Mouse (Mus musculus) neural tube, embryonic 11.5 days (tissue): ENCODE results near the gene Samd4b. TPM values are rescaled to one million over a fixed set of nuclear protein-coding genes. Genes with fewer than 3 reads are reported as not detected.

Experiments
- ATAC-seq: fragments of 200-750 bp; cut with Nextera tagmentation; 2 replicates; pipeline ENCODE4 v1.8.0; 2017; ENCODE audit warnings: moderate number of reproducible peaks, mild to moderate bottlenecking, moderate TSS enrichment, moderate library complexity; ENCODE audit not compliant: insufficient read depth, low FRiP score, low TSS enrichment
- DNase-seq: peaks from one replicate; pipeline ENCODE4 v3.0.0-alpha.2; 2015; ENCODE audit warnings: low spot score
- H3K27ac ChIP-seq: fragments of 300-500 bp; sonication (generic); 2 replicates; pipeline ENCODE4 v1.5.1; 2014; ENCODE audit warnings: low read depth, mild to moderate bottlenecking, low read length
- H3K27me3 ChIP-seq: fragments of 300-500 bp; sonication (generic); 2 replicates; pipeline ENCODE4 v1.6.1; 2014; ENCODE audit warnings: mild to moderate bottlenecking, low read length, mixed read lengths; ENCODE audit not compliant: control insufficient read depth, insufficient read depth
- H3K36me3 ChIP-seq: fragments of 300-500 bp; sonication (generic); 2 replicates; pipeline ENCODE4 v1.6.1; 2014; ENCODE audit warnings: mild to moderate bottlenecking, low read length, moderate library complexity, mixed read lengths; ENCODE audit not compliant: control insufficient read depth, insufficient read depth
- H3K4me1 ChIP-seq: fragments of 300-500 bp; sonication (generic); 2 replicates; pipeline ENCODE4 v1.6.1; 2014; ENCODE audit warnings: low read length, mixed read lengths; ENCODE audit not compliant: control insufficient read depth, insufficient read depth
- H3K4me2 ChIP-seq: fragments of 300-500 bp; sonication (generic); 2 replicates; pipeline ENCODE4 v1.6.1; 2014; ENCODE audit warnings: low read depth, mild to moderate bottlenecking, moderate library complexity
- H3K4me3 ChIP-seq: fragments of 300-500 bp; sonication (generic); 2 replicates; pipeline ENCODE4 v1.5.1; 2014; ENCODE audit warnings: low read depth, low read length
- H3K9ac ChIP-seq: fragments of 300-500 bp; sonication (generic); 2 replicates; pipeline ENCODE4 v1.6.1; 2014; ENCODE audit warnings: mild to moderate bottlenecking, low read length
- H3K9me3 ChIP-seq: fragments of 300-500 bp; sonication (generic); 2 replicates; pipeline ENCODE4 v1.6.1; 2016; ENCODE audit warnings: low read length; ENCODE audit not compliant: control insufficient read depth
- WGBS: fragments of 180-500 bp; shearing (Covaris S2); extraction: QIAGEN DNeasy Blood & Tissue Kit; methylation state at CpG from one replicate; pipeline ENCODE4 v1.1.7; 2014; 5-methylcytosine and 5-hydroxymethylcytosine counted together
- polyA plus RNA-seq: library from polyadenylated mRNA; unstranded; fragments of >200 nt; fragmentation: Nextera tagmentation; extraction: Ambion mirVana; gene quantifications from 2 replicates; pipeline ENCODE4 v1.2.1, GENCODE M21; 2014

The Samd4b gene
- polyA plus RNA-seq, 1 experiment from 2014 or later, result 37.8 TPM

GRCm38 (mm10) chr7:28401942-28402341, 196.0 kb downstream of the Samd4b start:
- H3K27ac ChIP-seq, result no peak overlapping the region
- WGBS, result 79% methylated on average over 3 of the region's 3 CpGs
- no peaks in the 10 kb centered on the region for H3K27me3 ChIP-seq
- H3K9me3 ChIP-seq, result no peaks in the 10 kb centered on the region
- peaks cover 41% of the 10 kb centered on the region for H3K36me3 ChIP-seq
- H3K9ac ChIP-seq, result no peak overlapping the region
- no peak overlapping the region for H3K4me2 ChIP-seq
- H3K4me1 ChIP-seq, result no peaks in the 10 kb centered on the region
- DNase-seq (no peak), ATAC-seq (no peak)
- no peak overlapping the region for H3K4me3 ChIP-seq

- Histone ChIP-seq H3K9me3 (no peaks in the 10 kb centered on the region), H3K4me2 (no peak overlapping the region), H3K27ac (no peak overlapping the region), H3K4me3 (no peak overlapping the region), H3K9ac (no peak overlapping the region), H3K27me3 (no peaks in the 10 kb centered on the region), H3K36me3 (peaks cover 46% of the 10 kb centered on the region), H3K4me1 (no peaks in the 10 kb centered on the region)
- 91% methylated on average over 1 of the region's 1 CpGs for WGBS
- DNase-seq (no peak), ATAC-seq (no peak)
Measured at GRCm38 (mm10) chr7:28401030-28401429, 196.9 kb downstream of the Samd4b start.

- no peak overlapping the region for H3K4me3 ChIP-seq
- DNase-seq, result no peak
- no peaks in the 10 kb centered on the region for H3K4me1 ChIP-seq
- H3K27ac ChIP-seq, result no peak overlapping the region
- H3K36me3 ChIP-seq, result peaks cover 39% of the 10 kb centered on the region
- no peak overlapping the region for H3K9ac ChIP-seq
- no peak for ATAC-seq
- 90% methylated on average over 10 of the region's 10 CpGs for WGBS
- H3K4me2 ChIP-seq, result no peak overlapping the region
- no peaks in the 10 kb centered on the region for H3K9me3 ChIP-seq
- H3K27me3 ChIP-seq, result no peaks in the 10 kb centered on the region
Measured at GRCm38 (mm10) chr7:28398696-28399340, 199.1 kb downstream of the Samd4b start.

DNA sequence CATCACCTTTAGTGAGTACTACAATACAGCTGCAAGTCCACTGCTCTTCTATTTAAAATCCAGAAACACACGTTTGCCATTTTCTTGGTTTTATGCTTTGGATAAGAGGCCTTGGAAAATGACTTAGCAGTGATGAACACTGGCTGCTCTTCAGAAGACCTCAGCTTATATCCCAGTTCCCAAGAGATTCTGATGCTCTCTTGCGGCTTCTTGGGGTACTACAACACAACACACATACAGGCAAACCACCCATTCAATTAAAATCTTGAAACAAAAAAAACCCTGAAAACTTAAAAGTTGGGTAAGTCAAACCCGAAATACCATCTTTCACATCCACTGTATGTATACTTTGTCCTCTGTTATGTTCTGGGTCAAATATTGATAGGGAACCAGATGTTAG, 199.9 kb downstream of the Samd4b start:
- DNase-seq (no peak), ATAC-seq (no peak)
- Histone ChIP-seq H3K4me1 (peaks cover 4% of the 10 kb centered on the region; the same call in 1 of the 2 replicates), H3K27ac (no peak overlapping the region), H3K36me3 (peaks cover 34% of the 10 kb centered on the region), H3K27me3 (no peaks in the 10 kb centered on the region), H3K9me3 (no peaks in the 10 kb centered on the region), H3K4me3 (no peak overlapping the region), H3K4me2 (no peak overlapping the region), H3K9ac (no peak overlapping the region)
- WGBS, result 74% methylated on average over 3 of the region's 3 CpGs

DNA sequence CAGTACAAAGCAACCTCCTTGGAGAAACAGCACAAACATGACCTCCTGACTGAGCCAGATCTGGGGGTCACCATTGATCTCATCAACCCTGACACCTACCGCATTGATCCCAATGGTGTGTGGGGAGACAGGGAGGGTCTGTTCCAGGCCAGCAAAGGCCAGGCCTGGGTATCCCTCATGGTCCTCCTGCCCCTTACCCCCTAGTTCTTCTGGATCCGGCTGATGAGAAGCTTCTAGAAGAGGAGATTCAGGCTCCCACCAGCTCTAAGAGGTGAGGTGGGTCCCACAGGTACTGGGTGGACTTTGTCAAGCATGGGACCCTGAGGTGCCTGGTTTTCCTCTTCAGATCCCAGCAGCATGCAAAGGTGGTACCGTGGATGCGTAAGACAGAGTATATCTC, 202.5 kb downstream of the Samd4b start:
- Histone ChIP-seq H3K4me3 (no peak overlapping the region), H3K4me2 (no peak overlapping the region), H3K27ac (no peak overlapping the region), H3K4me1 (peaks cover 8% of the 10 kb centered on the region), H3K27me3 (no peaks in the 10 kb centered on the region), H3K9ac (no peak overlapping the region), H3K9me3 (no peaks in the 10 kb centered on the region), H3K36me3 (peaks cover 23% of the 10 kb centered on the region)
- 92% methylated on average over 4 of the region's 4 CpGs for WGBS
- ATAC-seq (no peak), DNase-seq (no peak)

DNA sequence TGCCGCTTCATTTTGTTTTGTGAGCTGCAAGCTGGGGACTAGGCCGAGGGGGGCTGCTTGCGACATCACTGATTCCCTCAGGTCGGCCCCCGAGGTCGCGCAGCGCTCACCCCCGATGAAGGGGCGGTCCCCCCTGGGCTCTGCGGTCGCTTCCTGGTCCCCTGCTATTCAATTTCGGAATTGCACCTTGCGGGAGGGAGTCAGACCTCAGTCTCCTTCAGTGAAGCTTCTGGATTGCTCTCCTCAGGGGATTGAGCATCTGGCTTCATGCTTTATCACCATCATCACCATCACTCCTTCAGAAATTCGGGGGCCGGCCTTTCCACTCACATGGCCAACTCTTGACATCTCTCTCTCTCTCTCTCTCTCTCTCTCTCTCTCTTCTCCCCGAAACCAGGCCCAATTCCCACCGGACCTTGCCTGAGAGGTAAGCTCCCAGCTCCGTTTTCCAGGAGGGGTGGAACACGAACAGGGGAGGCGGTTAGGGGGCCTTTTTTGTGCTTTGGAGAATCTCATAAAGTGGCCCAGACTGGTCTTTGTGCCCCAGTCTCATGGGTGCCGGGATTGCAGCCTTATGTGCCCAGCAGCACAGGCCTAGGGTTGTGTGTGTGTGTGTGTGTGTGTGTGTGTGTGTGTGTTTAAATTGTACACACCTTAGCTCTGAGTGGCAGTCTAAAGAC, 204.5 kb downstream of the Samd4b start:
- Histone ChIP-seq H3K4me1 (peaks cover 8% of the 10 kb centered on the region), H3K4me2 (peak overlapping the region; percentile 81), H3K36me3 (peaks cover 19% of the 10 kb centered on the region), H3K27me3 (no peaks in the 10 kb centered on the region), H3K9ac (peak overlapping the region; percentile 75), H3K27ac (no peak overlapping the region), H3K9me3 (no peaks in the 10 kb centered on the region), H3K4me3 (peak overlapping the region; percentile 83)
- ATAC-seq, result no peak
- DNase-seq, result no peak
- WGBS, result 7% methylated on average over 22 of the region's 22 CpGs

- Histone ChIP-seq H3K27ac (no peak within 1 kb of the TSS), H3K27me3 (no peaks in the 10 kb centered on the region), H3K4me2 (peak within 1 kb of the TSS; percentile 81), H3K9me3 (no peaks in the 10 kb centered on the region), H3K4me1 (peaks cover 8% of the 10 kb centered on the region), H3K36me3 (peaks cover 20% of the 10 kb centered on the region), H3K4me3 (peak within 1 kb of the TSS; percentile 83), H3K9ac (peak within 1 kb of the TSS; percentile 75)
- under 1% methylated on average over 58 of the region's 58 CpGs for WGBS
- DNase-seq (peak; percentile 96), ATAC-seq (peak; percentile 98)
Measured at GRCm38 (mm10) chr7:28392429-28393271, 205.3 kb downstream of the Samd4b start, which contains the start of the genes Med29 and Paf1. TSS of gene Med29 (minus strand) at chr7:28392708. TSS of gene Paf1 (plus strand) at chr7:28392951.

DNA sequence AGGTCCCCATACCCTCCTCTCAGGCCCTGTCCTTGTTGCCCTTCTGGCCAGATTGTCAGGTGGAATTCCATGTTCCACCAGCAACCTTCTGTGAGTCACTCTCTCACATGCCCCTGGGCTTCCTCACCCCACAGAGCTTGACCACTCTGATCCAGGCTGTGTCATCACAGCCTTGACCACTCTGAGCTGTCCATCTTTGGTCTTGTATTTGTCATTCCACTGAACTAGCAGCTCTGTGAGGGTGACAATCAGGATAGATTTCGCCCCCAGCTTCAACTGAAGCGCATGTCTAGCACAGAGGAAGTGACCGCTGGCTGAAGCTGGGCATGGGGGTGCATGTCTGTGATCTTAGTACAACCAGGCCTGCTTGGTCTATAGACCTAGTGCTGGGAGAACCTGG, 207.6 kb downstream of the Samd4b start:
- peaks cover 16% of the 10 kb centered on the region for H3K36me3 ChIP-seq
- H3K27me3 ChIP-seq, result no peaks in the 10 kb centered on the region
- 96% methylated on average over 3 of the region's 3 CpGs for WGBS

More for the DNA sequence above, 207.6 kb downstream of the Samd4b start:
- Histone ChIP-seq H3K9me3 (no peaks in the 10 kb centered on the region), H3K27ac (no peak overlapping the region), H3K4me2 (no peak overlapping the region), H3K9ac (no peak overlapping the region), H3K4me3 (no peak overlapping the region), H3K4me1 (peaks cover 8% of the 10 kb centered on the region)
- DNase-seq (no peak), ATAC-seq (no peak)
